Mouse (Mus musculus): Measurements from ENCODE around the gene Ttc22. TPM values are rescaled to one million over a fixed set of nuclear protein-coding genes. Genes with fewer than 3 reads are reported as not detected.

Ttc22 gene
- total RNA-seq, 2 experiments from 2014 or later: 0.87 to 1.9 TPM

GRCm38 (mm10) chr4:106653051-106653450 lies 30.8 kb downstream of the Ttc22 start:
- DNase-seq (ENCODE audit: low spot score in 2 of 2): no peak

- no peak for DNase-seq (ENCODE audit: low spot score in 2 of 2)
Measured at GRCm38 (mm10) chr4:106655681-106656080, 33.4 kb downstream of the Ttc22 start.

DNA sequence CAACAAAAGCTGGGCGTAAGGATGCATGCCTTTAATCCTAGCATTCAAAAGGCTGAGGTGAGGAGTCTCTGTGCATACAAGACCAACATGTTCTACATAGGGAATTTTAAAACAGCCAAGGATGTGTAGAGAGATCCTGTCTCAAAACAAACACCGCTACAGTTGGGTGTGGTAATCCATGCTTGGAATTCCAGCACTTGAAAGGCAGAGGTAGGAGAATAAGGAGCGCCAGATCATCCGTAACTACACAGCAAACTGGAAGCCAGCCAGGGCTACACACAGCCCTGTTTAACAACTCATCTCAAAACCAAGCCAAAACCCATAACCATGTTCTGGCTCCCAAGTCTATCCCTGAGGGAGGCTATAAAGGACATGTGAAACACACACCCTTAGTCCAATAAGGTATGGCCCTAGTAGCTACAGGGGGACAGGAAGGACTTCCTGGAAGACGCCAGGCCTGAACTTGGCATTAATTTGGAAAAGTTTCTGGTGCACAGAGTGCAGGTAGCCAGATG lies 41.8 kb downstream of the Ttc22 start:
- no peak for DNase-seq (ENCODE audit: low spot score in 2 of 2)

DNA sequence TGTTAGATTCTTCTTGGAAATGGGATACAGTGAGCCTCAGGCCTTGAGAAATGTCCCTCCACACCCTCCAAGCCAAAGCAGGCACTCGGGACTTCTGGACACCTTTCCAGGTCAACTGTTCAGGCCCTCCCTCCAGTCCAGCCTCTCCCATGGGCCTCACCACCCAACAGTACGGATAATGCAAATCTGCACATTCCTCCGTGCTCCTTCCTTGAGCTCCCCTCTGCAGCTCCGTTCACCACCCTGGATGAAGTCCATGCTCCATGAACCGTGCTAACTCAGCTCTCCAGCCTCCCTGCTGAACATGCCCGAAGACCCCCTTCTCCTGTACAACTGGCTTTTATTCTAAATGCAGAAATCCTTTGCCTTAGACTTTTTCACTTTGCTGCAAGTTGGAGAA lies 42.5 kb downstream of the Ttc22 start:
- DNase-seq (ENCODE audit: low spot score in 2 of 2): no peak

GRCm38 (mm10) chr4:106665269-106665668 lies 43.0 kb downstream of the Ttc22 start:
- DNase-seq (ENCODE audit: low spot score in 2 of 2): no peak

DNA sequence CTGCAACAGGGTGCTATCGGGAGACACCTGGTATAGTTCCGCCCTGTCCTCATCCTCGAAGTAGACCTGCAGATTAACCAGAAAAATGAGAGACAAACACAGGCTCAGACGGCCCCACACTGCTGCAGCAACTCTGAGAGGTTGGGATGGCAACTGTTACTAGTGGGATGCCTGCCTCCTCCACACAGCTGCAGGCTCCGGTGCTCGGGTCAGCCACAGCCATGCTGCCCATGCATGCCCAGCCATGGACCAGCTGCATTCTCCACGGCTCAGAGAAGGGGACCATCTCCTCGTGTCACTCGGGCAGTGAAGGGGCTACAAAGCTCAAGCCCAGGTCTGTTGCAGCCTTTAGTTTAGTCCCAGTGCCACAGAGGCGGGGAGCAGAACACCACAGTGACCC lies 43.4 kb downstream of the Ttc22 start:
- DNase-seq (ENCODE audit: low spot score in 2 of 2): no peak

DNA sequence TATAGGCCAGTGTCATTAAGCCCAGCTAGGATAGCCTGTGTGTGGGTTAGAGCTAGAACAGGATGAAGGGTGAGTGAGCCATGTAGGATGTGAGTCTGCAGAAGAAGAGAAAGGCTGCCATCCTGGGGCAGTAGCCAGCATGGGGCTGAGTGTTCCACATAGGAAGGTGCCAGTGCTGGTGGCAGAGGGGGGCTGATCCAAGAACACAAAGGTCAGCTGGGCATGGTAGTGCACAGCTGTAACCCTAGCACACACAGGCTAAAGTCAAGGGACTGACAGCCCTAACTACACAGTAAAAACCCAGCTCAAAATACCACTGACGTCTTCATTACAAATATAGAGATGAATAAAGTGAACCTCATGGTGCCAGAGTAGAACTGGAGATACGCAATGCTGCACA lies 44.3 kb downstream of the Ttc22 start:
- no peak for DNase-seq (ENCODE audit: low spot score in 2 of 2)

GRCm38 (mm10) chr4:106676749-106677148 lies 54.5 kb downstream of the Ttc22 start:
- DNase-seq (ENCODE audit: low spot score in 2 of 2): no peak

DNA sequence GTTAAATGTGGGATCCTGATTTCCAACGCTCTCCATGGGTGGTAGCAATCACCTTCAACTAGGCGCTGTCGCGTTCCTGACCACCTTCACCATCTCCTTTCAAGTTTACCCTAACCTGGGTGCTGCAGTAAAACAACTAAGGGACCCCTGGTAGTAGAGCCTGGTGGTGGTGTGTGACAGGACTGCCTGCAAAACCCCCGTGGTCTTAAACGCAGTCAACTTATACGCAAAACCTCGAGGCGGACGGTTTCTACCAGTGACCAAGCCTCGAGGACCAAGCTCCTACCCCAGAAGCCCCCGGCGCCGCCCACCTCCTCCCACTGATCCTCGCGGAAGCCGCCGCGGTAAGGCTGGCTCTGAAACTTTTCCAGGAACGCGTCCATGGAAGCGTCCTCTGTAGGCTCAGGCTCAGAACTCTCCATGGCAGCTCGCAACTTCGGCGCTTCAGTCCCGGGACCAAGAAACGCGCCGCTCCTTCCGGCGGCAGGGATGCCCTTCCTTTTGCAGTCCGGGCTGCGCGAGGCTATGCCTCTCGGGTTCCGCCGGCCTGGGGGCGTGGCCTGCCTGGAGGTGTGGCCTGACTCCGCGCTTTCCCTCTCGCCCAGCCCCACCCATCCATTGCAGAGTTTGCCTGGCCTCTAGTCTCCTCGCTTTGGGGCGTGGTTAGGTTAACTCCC lies 56.3 kb downstream of the Ttc22 start, which contains the start of gene Ttc4:
Gene Ttc4, minus strand, starts transcription at position 503 of the 677 bp plus-strand sequence.
- peak; percentile 88 to 92 for DNase-seq (ENCODE audit: low spot score in 2 of 2)

GRCm38 (mm10) chr4:106679152-106679551 lies 56.9 kb downstream of the Ttc22 start:
- DNase-seq (ENCODE audit: low spot score in 2 of 2): no peak

DNA sequence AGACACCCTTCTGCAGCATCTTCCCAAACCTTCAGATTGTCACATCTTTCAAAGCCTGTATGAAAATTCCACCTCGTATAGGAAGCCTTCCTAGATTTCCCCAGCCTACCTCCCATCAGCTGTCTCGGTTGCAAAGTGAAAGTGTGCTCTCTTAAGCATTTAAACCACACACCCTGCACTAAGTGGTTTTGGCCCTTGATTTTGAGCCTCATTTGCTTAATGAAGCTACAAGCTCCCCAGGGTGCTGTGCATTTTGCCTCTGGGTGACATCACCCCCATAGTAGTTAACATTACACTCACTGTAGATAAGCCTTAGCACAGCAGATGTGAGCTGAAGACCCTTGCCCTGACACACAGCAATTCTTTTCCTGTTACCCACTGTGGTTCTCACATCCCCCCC lies 58.7 kb downstream of the Ttc22 start:
- DNase-seq (ENCODE audit: low spot score in 2 of 2): no peak

DNA sequence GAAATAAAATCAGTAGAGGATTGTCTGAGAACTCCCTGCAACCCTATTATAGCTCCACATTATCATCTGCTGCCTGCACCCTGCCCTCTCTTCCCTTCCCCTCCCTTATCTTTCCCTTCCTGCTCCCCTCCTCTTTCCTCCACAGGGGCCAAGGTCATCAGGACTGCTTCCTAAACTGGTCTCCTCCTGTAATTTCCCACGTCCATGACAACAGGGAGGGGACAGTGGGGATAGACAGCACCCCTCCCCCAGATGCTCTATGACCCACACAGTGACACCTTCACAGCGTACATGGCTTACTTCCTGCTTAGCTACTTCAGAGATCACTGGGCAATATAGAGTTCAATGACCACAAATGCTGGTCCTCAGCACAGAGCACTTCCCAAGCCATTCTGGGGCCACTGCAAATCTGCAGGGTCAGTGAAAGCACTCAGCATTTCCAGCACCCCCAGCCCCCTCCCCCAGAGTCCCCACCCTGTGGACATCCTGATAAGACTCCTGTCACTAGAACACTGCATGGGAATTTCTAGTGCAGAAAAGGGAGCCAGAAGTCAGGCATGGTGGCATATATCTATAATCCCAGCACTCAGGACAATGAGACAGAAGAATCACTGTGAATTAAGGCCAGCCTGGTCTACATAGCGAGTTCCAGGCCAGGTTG lies 66.5 kb downstream of the Ttc22 start:
- DNase-seq (ENCODE audit: low spot score in 2 of 2): no peak

Other genes starting within 250 kb of the Ttc22 start
- gene Pcsk9, start 158.1 kb upstream of the Ttc22 start, total RNA-seq (2021): 1 to 10 TPM; 1.2 to 1.3 TPM
- not detected for gene Bsnd, start 130.1 kb upstream of the Ttc22 start, total RNA-seq (2021)
- 10 to 100 TPM; 94.3 to 97.7 TPM for gene Dhcr24, start 61.4 kb upstream of the Ttc22 start, total RNA-seq (2021)
- gene Lexm, start 5.2 kb upstream of the Ttc22 start, total RNA-seq (2021): under 1 TPM in 1 of 2 experiments, not detected in 1; 0.30 TPM
- 1 to 10 TPM; 8.3 to 8.6 TPM for gene Pars2, start 28.6 kb downstream of the Ttc22 start, total RNA-seq (2021)
- gene Ttc4, start 56.5 kb downstream of the Ttc22 start, total RNA-seq (2021): 10 to 100 TPM; 44.5 to 52.2 TPM
- 1 to 10 TPM; 1.9 to 3.5 TPM for gene Mroh7, start 108.5 kb downstream of the Ttc22 start, total RNA-seq (2021)
- gene Fam151a, start 111.5 kb downstream of the Ttc22 start, total RNA-seq (2021): not detected
- 10 to 100 TPM; 19.4 to 21.1 TPM for gene Acot11, start 182.6 kb downstream of the Ttc22 start, total RNA-seq (2021)